Mouse (Mus musculus) kidney, adult 2 months (tissue): ENCODE measurements at regions not wholly inside any gene's neighbourhood (a gene's known extent, or its start where the extent isn't known, plus 50 kb on each side); places are given as distances from the start of the nearest gene placed in this dataset.

Experiments
- CTCF ChIP-seq: fragments of 200-500 bp; conservative IDR thresholded peaks from 2 replicates; pipeline ENCODE4 v1.5.1; 2011; ENCODE audit warnings: low read depth, mild to moderate bottlenecking, control low read depth, low read length, moderate library complexity, mixed read lengths; ENCODE audit not compliant: insufficient read depth, insufficient read length
- POLR2A ChIP-seq: fragments of 200-500 bp; IDR thresholded peaks from one replicate; pipeline ENCODE4 v1.6.1; 2011; ENCODE audit warnings: low read depth, low read length, control low read depth

DNA sequence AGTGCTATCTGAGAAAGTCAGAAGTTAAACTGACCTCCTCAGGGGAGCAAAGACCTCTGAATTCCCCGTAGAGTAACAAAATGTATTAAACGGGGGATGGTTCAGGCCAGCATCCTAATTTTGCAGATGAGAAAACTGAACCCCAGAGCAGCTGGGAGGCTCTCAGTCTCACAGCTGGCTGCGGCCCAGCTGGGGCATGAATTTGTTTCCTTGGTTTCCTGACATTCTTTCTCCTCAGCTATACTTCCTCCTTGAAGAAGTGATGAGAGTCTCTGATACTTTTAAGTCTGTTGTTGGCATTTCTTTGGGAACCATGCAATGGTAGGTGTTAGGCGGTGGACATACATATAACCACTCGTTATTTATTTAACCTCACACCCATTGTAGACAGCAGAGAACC is 162.9 kb upstream of the Ccdc122 start:
- TF ChIP-seq CTCF (no peak), POLR2A (no peak)
